Mouse (Mus musculus): ENCODE results near the gene Cd24a. TPM values are rescaled to one million over a fixed set of nuclear protein-coding genes. Genes with fewer than 3 reads are reported as not detected.
A peak's percentile ranks its signal among the peaks of the same experiment; 100 is the strongest.

Gene Cd24a
- polyA plus RNA-seq, 1 experiment from 2014 or later: 501 TPM

DNA sequence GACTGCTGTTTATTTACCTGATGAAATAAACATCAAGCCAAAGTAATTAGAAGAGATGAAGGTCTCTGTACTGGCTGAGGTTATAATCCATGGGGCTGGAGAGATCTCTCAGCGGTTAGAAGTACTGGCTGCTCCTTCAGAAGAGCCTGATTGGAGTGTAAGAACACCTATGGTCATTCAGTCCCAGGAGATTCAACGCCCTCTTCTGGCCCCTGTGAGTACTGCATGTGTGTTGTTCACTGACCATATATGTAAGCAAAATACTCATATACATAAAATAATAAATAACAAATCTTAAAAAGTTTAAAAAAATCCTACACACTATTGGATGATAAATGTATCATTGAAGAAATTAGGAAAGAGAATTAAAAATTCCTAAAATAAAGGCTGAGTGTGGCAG, 17.3 kb upstream of the Cd24a start:
- Histone ChIP-seq H3K27me3 (no peaks in the 10 kb centered on the region), H3K9ac (no peak overlapping the region), H3K9me3 (no peaks in the 10 kb centered on the region), H3K27ac (no peak overlapping the region), H3K4me2 (no peak overlapping the region), H3K36me3 (replicated peaks) (no peaks in the 10 kb centered on the region), H3K4me3 (replicated peaks) (no peak overlapping the region), H3K4me1 (no peaks in the 10 kb centered on the region)
- WGBS: 32% methylated on average over 2 of the region's 2 CpGs
- ATAC-seq (ENCODE audit: low FRiP score): no peak

DNA sequence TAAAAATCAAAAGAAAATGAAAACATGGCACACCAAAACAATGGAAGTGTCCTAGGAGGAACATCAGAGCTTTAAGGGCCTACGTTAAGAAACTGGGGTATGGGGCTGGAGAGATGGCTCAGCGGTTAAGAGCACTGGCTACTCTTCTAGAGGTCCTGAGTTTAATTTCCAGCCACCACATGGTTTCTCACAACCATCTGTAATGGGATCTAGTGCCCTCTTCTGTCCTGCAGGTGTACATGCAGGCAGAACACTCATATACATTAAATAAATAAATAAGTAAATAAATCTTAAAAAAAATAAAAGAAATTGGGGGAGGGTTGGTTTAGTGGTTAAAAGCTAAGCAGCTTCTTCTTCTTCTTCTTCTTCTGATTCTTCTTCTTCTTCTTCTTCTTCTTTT, 16.8 kb upstream of the Cd24a start:
- 90% methylated on average over 2 of the region's 2 CpGs for WGBS

DNA sequence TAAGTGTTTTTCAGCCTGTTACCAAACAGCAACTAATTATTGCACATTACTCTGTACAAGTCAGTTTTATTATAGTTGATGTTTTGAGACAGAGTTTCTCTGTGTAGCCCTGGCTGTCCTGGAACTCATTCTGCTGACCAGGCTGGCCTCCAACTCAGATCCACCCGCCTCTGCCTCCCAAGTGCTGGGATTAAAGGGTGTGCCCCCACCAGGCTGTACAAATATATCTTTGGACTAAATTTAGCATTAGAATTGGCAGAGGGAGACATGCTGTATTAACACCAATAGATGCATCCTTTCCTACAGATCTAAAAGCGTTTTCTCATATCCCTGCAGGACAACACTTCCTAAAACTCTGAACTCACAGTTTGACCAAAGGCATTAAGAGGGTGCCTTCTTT, 3.7 kb upstream of the Cd24a start:
- no peak for ATAC-seq (ENCODE audit: low FRiP score)
- Histone ChIP-seq H3K36me3 (replicated peaks) (no peaks in the 10 kb centered on the region), H3K27ac (no peak overlapping the region), H3K9ac (no peak overlapping the region), H3K4me3 (replicated peaks) (no peak overlapping the region), H3K4me2 (no peak overlapping the region), H3K27me3 (peaks cover 14% of the 10 kb centered on the region), H3K4me1 (peaks cover 6% of the 10 kb centered on the region; the same call in 1 of the 2 replicates), H3K9me3 (no peaks in the 10 kb centered on the region)
- 81% methylated on average over 2 of the region's 2 CpGs for WGBS

More for the DNA sequence above, 16.8 kb upstream of the Cd24a start:
- H3K9ac ChIP-seq: no peak overlapping the region
- no peak for ATAC-seq (ENCODE audit: low FRiP score)
- no peak overlapping the region for H3K4me2 ChIP-seq
- no peak overlapping the region for H3K27ac ChIP-seq
- H3K4me3 ChIP-seq (replicated peaks): no peak overlapping the region
- no peaks in the 10 kb centered on the region for H3K9me3 ChIP-seq
- no peaks in the 10 kb centered on the region for H3K4me1 ChIP-seq
- H3K27me3 ChIP-seq: no peaks in the 10 kb centered on the region
- no peaks in the 10 kb centered on the region for H3K36me3 ChIP-seq (replicated peaks)

DNA sequence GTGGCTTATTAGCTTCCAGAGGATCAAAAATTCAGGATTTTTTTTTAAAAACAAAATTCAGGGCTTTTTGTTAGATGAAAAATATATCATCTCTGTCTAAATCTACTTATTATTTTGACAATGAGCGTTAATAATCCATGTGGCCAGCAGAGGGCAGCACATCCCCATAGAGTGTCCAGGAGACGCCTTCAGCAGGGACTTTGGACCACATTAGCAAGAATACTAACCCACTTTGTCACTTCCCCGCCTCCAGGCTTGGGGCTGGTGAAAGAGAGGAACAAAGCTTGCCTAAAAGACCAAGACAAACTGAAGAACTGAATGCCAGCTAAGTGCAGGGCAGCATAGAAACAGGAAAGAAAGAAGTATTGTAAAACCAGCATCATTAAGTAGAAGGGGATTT, 3.1 kb upstream of the Cd24a start:
- Histone ChIP-seq H3K36me3 (replicated peaks) (no peaks in the 10 kb centered on the region), H3K27ac (no peak overlapping the region), H3K4me2 (no peak overlapping the region), H3K27me3 (peaks cover 14% of the 10 kb centered on the region), H3K4me3 (replicated peaks) (no peak overlapping the region), H3K4me1 (peaks cover 6% of the 10 kb centered on the region; the same call in 1 of the 2 replicates), H3K9me3 (no peaks in the 10 kb centered on the region), H3K9ac (no peak overlapping the region)
- WGBS: 0% methylated on average over 3 of the region's 3 CpGs
- ATAC-seq (ENCODE audit: low FRiP score): no peak

DNA sequence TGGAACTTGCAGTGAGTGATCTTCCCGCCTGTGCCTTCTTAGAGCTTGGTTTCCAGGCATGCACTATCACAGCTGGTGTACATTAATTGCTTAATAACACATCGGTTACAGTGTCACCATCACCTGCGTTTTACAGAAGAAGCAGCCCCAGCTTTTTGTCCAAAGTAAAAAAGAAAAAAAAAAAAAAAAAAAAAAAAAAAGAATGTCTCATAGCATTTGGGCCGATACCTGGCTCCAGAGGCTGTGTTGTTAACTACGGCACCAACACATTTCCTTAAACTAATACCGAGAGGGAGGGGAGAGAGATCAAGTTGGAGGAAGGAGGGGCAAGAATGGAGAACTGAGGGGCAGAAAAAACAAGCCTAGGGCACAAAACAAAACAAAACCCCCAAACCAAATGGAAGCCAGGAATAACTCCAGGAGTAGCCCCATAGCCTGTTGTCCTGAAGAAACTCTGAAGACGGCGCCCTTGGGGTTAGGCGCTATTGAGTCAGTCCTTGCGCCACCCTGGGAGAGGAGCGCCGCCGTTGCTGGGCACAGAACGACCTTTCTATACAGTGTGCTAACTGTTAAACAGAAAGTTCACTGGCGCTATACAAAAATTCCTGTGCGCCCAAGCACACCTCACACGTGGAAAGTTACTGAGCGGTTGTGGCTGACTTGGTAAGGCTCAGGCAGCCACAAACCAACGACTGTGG, 636 bp upstream of the Cd24a start:
- peak overlapping the region; percentile 69 for H3K4me2 ChIP-seq
- ATAC-seq (ENCODE audit: low FRiP score): no peak
- peaks cover 14% of the 10 kb centered on the region for H3K27me3 ChIP-seq
- H3K27ac ChIP-seq: no peak overlapping the region
- WGBS: 15% methylated on average over 19 of the region's 19 CpGs
- H3K4me1 ChIP-seq: peaks cover 17% of the 10 kb centered on the region
- H3K9ac ChIP-seq: no peak overlapping the region
- peak overlapping the region; percentile 74 for H3K4me3 ChIP-seq (replicated peaks)
- H3K36me3 ChIP-seq (replicated peaks): peaks cover 2% of the 10 kb centered on the region
- no peaks in the 10 kb centered on the region for H3K9me3 ChIP-seq

DNA sequence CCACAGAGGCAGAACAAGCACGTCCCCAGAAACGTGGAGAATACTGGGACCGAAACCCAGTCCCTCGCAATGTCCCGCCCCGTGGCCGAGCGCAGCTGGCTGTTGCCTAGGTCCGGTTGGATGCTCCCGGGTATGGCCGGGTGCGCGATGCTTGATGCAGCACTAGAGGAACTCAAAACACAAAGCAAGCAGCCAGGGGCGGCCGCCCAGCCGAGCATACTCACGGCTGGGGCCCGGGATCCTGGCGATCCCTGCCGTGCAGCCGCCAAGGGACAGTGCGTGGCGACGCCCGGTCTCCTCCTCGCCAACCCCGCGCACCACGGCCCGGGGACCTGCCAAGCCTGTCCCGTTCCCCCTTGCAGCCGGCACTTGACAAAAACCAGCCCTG, 276 bp downstream of the Cd24a start:
- ATAC-seq (ENCODE audit: low FRiP score): peak; percentile 62
- Histone ChIP-seq H3K27me3 (peaks cover 14% of the 10 kb centered on the region), H3K4me1 (peaks cover 17% of the 10 kb centered on the region), H3K4me2 (peak overlapping the region; percentile 69), H3K27ac (peak overlapping the region; percentile 95), H3K36me3 (replicated peaks) (peaks cover 11% of the 10 kb centered on the region), H3K9ac (peak overlapping the region; percentile 92), H3K4me3 (replicated peaks) (peak overlapping the region; percentile 74), H3K9me3 (no peaks in the 10 kb centered on the region)
- WGBS: under 1% methylated on average over 26 of the region's 32 CpGs

DNA sequence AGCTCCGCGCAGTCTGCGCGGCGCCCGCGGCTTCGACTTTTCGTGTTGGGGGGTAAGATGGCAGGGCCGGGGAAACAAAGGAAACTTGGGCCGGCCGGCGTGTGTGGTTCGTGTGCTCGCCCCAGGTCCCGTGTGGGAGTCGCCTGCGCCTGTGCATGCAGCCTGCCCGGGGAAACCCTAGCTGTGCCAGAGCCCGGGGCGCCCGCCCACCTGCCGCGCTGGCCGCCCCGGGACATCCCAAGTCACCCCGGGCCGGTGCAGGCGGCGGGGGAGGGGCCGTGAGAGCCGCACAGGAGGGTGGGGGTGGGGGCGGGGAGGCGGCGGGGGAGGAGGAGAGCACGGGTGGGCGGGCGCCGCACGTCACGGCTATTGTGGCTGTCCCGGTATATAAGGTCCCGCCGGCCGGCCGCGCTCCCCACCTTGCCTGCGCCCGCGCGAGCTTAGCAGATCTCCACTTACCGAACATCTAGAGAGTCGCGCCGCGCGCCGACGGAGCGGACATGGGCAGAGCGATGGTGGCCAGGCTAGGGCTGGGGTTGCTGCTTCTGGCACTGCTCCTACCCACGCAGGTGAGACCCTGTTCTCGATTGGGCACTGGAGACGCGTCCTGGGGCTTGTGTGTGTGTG, 783 bp downstream of the Cd24a start:
- Histone ChIP-seq H3K4me3 (replicated peaks) (peak overlapping the region; percentile 74), H3K27me3 (peaks cover 14% of the 10 kb centered on the region), H3K4me1 (peaks cover 17% of the 10 kb centered on the region), H3K36me3 (replicated peaks) (peaks cover 16% of the 10 kb centered on the region), H3K9ac (peak overlapping the region; percentile 92), H3K9me3 (no peaks in the 10 kb centered on the region), H3K4me2 (peak overlapping the region; percentile 69), H3K27ac (peak overlapping the region; percentile 95)
- peak; percentile 91 for ATAC-seq (ENCODE audit: low FRiP score)
- WGBS: 1% methylated on average over 49 of the region's 65 CpGs

DNA sequence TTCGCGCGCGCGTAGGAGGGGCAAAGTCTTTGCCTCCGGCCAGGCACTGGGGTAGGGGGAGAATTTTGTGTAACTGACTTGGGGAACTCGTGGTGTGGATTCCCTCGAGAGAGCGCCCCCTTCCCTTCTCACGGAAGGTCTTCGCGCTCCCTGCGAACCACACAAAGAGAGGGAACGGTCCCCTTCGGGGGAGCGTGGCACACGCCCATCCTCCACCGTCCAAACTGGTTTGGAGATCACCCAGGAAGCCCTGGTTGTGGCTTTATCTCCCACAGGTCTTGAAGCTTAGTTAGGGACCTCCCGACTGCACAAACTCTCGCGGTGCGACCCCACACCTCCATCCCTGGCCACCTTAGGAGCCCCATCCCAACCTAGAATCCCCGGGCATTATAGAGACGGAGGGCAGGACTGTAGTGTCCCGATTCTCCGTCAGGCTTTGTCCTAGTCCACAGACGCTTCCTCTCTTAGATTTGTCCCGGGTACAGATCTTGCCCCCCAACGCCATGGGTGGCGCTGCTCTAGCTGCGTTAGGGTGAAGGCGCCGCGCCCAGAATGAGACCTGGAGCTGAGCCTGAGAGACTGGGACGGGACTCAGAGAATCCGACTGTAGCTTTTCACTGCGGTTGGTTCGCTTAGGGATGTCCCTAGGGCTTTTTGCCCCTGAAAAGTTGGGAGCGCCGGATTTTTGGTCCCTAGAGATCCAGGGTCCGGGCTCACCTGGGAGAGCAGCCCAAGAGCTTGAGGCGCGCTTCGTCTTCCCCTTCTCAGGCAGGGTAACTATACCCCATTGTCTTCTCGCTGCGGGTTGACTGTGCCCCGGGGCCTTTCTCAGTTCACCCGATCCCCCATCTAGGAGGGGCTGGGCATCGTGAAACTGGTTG, 1.5 kb downstream of the Cd24a start:
- Histone ChIP-seq H3K4me1 (peaks cover 17% of the 10 kb centered on the region), H3K9me3 (no peaks in the 10 kb centered on the region), H3K36me3 (replicated peaks) (peaks cover 24% of the 10 kb centered on the region), H3K4me3 (replicated peaks) (peak overlapping the region; percentile 74), H3K4me2 (peak overlapping the region; percentile 69), H3K27me3 (peaks cover 14% of the 10 kb centered on the region), H3K27ac (peak overlapping the region; percentile 95), H3K9ac (peak overlapping the region; percentile 92)
- under 1% methylated on average over 47 of the region's 49 CpGs for WGBS
- peak; percentile 31 for ATAC-seq (ENCODE audit: low FRiP score)

DNA sequence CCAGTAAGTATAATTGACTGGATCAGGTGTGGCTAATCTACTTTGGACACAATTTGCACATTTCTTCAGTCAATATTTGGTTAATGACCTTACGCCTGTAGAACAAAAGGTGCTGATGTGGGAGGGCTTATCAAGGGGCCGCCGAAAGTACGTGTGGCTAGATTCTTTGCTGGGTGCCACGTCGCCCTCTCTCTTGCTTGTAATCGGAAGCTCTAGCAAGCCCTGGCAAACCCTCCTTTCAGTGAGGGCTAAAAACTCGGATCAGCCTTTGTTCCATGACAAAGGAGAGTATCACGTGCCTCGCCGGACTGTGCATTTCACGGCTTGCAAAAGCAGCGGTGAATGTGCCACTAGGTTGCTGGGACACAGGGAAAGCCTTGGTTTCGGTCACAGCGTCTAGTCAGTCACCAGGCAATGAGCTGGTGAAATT, 2.6 kb downstream of the Cd24a start:
- no peaks in the 10 kb centered on the region for H3K9me3 ChIP-seq
- H3K4me3 ChIP-seq (replicated peaks): peak overlapping the region; percentile 74
- peaks cover 17% of the 10 kb centered on the region for H3K4me1 ChIP-seq
- ATAC-seq (ENCODE audit: low FRiP score): peak; percentile 50
- peaks cover 14% of the 10 kb centered on the region for H3K27me3 ChIP-seq
- peak overlapping the region; percentile 69 for H3K4me2 ChIP-seq
- peak overlapping the region; percentile 92 for H3K9ac ChIP-seq
- WGBS: under 1% methylated on average over 15 of the region's 15 CpGs
- peak overlapping the region; percentile 95 for H3K27ac ChIP-seq
- peaks cover 28% of the 10 kb centered on the region for H3K36me3 ChIP-seq (replicated peaks)

DNA sequence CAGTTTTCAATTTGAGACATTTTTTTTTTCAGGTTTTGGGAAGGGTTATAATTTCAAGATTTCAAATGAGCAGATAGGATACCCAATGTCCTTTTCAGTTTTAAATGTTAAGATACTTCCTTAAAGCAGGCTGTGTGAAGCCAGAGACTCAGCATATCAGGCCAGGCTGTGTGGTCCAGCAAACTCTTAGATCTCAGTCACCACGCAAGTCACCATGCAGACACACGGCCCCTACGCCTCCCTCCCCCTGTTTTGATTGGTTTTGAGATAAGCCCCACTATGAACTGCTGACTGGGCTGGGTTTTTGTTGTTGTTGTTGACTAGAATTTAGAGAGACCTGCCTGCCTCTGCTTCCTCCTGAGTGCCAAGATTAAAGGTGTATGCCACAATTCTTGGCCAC, 3.2 kb downstream of the Cd24a start:
- H3K9ac ChIP-seq: peak overlapping the region; percentile 92
- WGBS: 50% methylated on average over 3 of the region's 3 CpGs
- H3K36me3 ChIP-seq (replicated peaks): peaks cover 28% of the 10 kb centered on the region
- peaks cover 17% of the 10 kb centered on the region for H3K4me1 ChIP-seq
- peaks cover 8% of the 10 kb centered on the region for H3K27me3 ChIP-seq
- ATAC-seq (ENCODE audit: low FRiP score): no peak
- H3K27ac ChIP-seq: peak overlapping the region; percentile 95
- H3K4me2 ChIP-seq: peak overlapping the region; percentile 69
- H3K4me3 ChIP-seq (replicated peaks): peak overlapping the region; percentile 74
- no peaks in the 10 kb centered on the region for H3K9me3 ChIP-seq

DNA sequence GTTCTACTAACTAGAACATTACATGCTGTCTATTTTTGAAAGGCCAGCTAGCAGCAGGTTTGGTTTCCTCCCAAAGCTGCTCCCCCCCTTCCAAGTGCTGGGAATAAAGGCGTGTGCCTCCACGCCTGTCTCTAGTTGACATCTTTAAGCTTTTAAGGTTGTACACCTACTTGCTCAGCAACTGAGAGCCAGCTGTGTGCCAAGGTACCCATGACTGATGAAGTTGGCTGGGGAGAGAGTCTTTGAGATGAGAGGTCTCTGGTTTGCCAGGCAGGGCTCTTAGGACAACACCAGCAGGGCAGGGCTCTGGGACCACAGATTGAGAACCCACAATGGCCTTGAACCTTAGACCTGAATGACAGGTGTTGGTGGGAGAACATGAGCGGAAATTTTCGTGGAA, 6.5 kb downstream of the Cd24a start:
- Histone ChIP-seq H3K36me3 (replicated peaks) (peaks cover 28% of the 10 kb centered on the region), H3K9me3 (no peaks in the 10 kb centered on the region), H3K27me3 (peaks cover 3% of the 10 kb centered on the region; the same call in 1 of the 2 replicates), H3K4me1 (peaks cover 11% of the 10 kb centered on the region), H3K4me3 (replicated peaks) (no peak overlapping the region), H3K4me2 (no peak overlapping the region), H3K27ac (no peak overlapping the region), H3K9ac (no peak overlapping the region)
- WGBS: 96% methylated on average over 4 of the region's 4 CpGs
- ATAC-seq (ENCODE audit: low FRiP score): no peak

DNA sequence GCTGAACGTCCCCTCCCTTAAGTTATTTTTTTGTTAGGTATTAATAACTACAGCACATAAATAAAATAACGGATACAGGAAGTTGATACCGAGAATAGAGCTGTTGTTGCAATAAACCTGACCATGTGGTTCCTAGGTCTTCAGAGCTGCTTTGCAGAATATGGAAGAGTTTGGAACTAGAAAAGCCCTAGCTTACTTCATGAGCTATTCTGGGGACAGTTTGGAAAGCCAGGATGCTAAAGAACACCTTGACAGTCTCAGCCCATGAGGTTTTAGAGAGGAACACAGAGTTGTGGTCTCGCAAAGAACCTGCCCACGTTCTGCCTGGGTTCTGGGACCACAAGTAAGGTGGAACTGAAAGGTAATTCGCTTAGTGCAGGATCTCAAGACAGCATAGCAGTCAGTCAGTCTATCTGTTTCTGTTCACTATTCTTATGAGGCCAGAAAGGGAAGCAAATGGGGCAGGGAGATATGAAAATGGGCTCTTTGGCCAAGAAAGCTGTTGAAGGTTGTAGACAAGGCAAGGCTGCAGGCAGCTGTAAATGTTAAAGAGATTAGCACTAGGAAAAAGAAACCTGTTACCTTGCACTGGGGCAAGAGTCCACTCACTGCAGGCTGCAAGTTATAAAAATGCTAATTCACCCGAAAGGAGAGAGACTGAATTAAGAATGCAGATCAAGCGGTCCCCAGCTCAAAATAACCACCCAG, 10.5 kb downstream of the Cd24a start:
- WGBS: 73% methylated on average over 8 of the region's 8 CpGs

More for the DNA sequence above, 10.5 kb downstream of the Cd24a start:
- H3K36me3 ChIP-seq (replicated peaks): peaks cover 14% of the 10 kb centered on the region
- no peaks in the 10 kb centered on the region for H3K9me3 ChIP-seq
- no peak for ATAC-seq (ENCODE audit: low FRiP score)
- H3K4me2 ChIP-seq: no peak overlapping the region
- no peaks in the 10 kb centered on the region for H3K4me1 ChIP-seq
- H3K9ac ChIP-seq: no peak overlapping the region
- no peak overlapping the region for H3K4me3 ChIP-seq (replicated peaks)
- H3K27ac ChIP-seq: no peak overlapping the region
- peaks cover 3% of the 10 kb centered on the region; the same call in 1 of the 2 replicates for H3K27me3 ChIP-seq
